Mouse (Mus musculus) limb, embryonic 11.5 days (tissue): ENCODE results near the gene Nmt2. TPM values are rescaled to one million over a fixed set of nuclear protein-coding genes. Genes with fewer than 3 reads are reported as not detected.

Experiments used
- ATAC-seq: fragments of 200-750 bp; cut with Nextera tagmentation; 2 replicates; pipeline ENCODE4 v1.8.0; 2017; ENCODE audit warnings: low read depth; ENCODE audit not compliant: insufficient number of reproducible peaks, low FRiP score, low TSS enrichment
- DNase-seq: peaks from one replicate; pipeline ENCODE4 v3.0.0-alpha.2; 2015; ENCODE audit warnings: low spot score
- H3K27ac ChIP-seq: fragments of 300-500 bp; sonication (generic); replicated peaks from 2 replicates; pipeline ENCODE4 v1.5.1; 2014; ENCODE audit warnings: low read depth, mild to moderate bottlenecking, low read length
- H3K27me3 ChIP-seq: fragments of 300-500 bp; sonication (generic); 2 replicates; pipeline ENCODE4 v1.6.1; 2014; ENCODE audit warnings: mild to moderate bottlenecking, low read length, mixed read lengths; ENCODE audit not compliant: control insufficient read depth, insufficient read depth
- H3K36me3 ChIP-seq: fragments of 300-500 bp; sonication (generic); 2 replicates; pipeline ENCODE4 v1.6.1; 2014; ENCODE audit warnings: mild to moderate bottlenecking, low read length, moderate library complexity, mixed read lengths; ENCODE audit not compliant: control insufficient read depth, insufficient read depth
- H3K4me1 ChIP-seq: fragments of 300-500 bp; sonication (generic); 2 replicates; pipeline ENCODE4 v1.6.1; 2014; ENCODE audit warnings: low read length, mixed read lengths; ENCODE audit not compliant: control insufficient read depth, insufficient read depth
- H3K4me2 ChIP-seq: fragments of 300-500 bp; sonication (generic); 2 replicates; pipeline ENCODE4 v1.6.1; 2014; ENCODE audit warnings: low read depth, mild to moderate bottlenecking, moderate library complexity; ENCODE audit not compliant: severe bottlenecking
- H3K4me3 ChIP-seq: fragments of 300-500 bp; sonication (generic); 2 replicates; pipeline ENCODE4 v1.5.1; 2014; ENCODE audit warnings: low read depth, low read length
- H3K9ac ChIP-seq: fragments of 300-500 bp; sonication (generic); 2 replicates; pipeline ENCODE4 v1.6.1; 2014; ENCODE audit warnings: mild to moderate bottlenecking, low read length
- H3K9me3 ChIP-seq: fragments of 300-500 bp; sonication (generic); 2 replicates; pipeline ENCODE4 v1.6.1; 2016; ENCODE audit warnings: low read length; ENCODE audit not compliant: control insufficient read depth
- WGBS: fragments of 180-500 bp; shearing (Covaris S2); extraction: QIAGEN DNeasy Blood & Tissue Kit; methylation state at CpG from one replicate; pipeline ENCODE4 v1.1.7; 2014; 5-methylcytosine and 5-hydroxymethylcytosine counted together
- polyA plus RNA-seq: library from polyadenylated mRNA; unstranded; fragments of >200 nt; fragmentation: Nextera tagmentation; extraction: Ambion mirVana; gene quantifications from 2 replicates; pipeline ENCODE4 v1.2.1, GENCODE M21; 2014

The Nmt2 gene
- polyA plus RNA-seq, 1 experiment from 2014 or later: 35.1 TPM

DNA sequence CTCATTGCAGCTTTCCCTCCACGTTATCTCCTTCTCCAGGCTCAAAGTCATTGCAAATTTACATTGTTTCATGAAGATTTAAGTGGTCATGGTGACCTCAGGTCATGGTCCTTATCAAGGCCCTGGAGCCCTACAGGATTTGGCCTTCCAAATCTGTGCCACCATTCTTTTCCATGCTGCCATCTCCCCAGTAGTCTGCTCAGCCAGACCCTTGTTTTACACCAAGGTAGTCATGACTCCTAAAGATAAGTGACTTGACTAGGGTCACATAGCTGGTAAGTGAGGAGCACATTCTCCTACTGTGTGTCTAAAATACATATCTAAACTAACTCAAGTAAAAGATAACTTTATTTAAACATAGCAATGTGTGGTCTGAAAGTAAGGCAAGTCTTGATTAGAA, 8.2 kb downstream of the Nmt2 start:
- H3K4me2 ChIP-seq: no peak overlapping the region
- no peaks in the 10 kb centered on the region for H3K4me1 ChIP-seq
- no peaks in the 10 kb centered on the region for H3K27me3 ChIP-seq
- no peak overlapping the region for H3K9ac ChIP-seq
- no peak overlapping the region for H3K4me3 ChIP-seq
- DNase-seq: no peak
- no peak overlapping the region for H3K27ac ChIP-seq
- H3K9me3 ChIP-seq: no peaks in the 10 kb centered on the region
- no peaks in the 10 kb centered on the region for H3K36me3 ChIP-seq
- 85% methylated on average over 1 of the region's 1 CpGs for WGBS
- no peak for ATAC-seq

GRCm38 (mm10) chr2:3295826-3296225, 11.8 kb downstream of the Nmt2 start:
- no peak overlapping the region for H3K4me2 ChIP-seq
- no peak overlapping the region for H3K27ac ChIP-seq
- H3K4me3 ChIP-seq: no peak overlapping the region
- ATAC-seq (no peak), DNase-seq (no peak)
- no peaks in the 10 kb centered on the region for H3K36me3 ChIP-seq
- H3K9me3 ChIP-seq: no peaks in the 10 kb centered on the region
- no peaks in the 10 kb centered on the region for H3K4me1 ChIP-seq
- H3K9ac ChIP-seq: no peak overlapping the region
- WGBS: 93% methylated on average over 7 of the region's 7 CpGs
- no peaks in the 10 kb centered on the region for H3K27me3 ChIP-seq

DNA sequence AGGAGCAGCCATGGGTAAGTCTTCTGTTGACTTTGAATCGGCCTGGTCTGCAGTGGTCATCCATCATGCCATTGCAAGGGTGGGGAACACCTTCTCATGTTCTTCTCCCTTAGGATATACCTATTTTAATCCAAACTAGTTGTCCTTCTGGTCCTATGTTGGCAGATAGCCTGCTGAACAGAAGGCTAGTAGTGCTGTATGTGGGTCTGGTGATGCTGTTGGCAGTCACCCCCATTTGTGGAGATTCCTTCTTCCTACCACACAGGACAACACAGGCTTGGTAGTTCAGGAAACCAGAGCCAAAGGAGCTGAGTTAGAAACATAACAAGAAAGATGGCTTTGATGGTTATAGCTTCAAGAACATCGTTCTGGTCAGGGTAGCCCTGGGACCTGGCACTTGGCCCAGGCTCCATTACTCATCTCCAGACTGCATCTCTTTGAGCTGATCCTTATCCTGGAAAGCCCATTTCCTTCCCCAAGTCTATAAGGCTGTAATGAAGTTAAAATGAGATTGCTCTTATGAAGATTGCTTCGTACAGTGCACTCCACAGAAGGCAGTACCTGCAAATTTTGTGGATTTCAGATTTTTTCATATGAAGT, 21.5 kb downstream of the Nmt2 start:
- Histone ChIP-seq H3K4me3 (no peak overlapping the region), H3K9me3 (no peaks in the 10 kb centered on the region), H3K4me1 (no peaks in the 10 kb centered on the region), H3K27ac (no peak overlapping the region), H3K9ac (no peak overlapping the region), H3K36me3 (peaks cover 2% of the 10 kb centered on the region; the same call in 1 of the 2 replicates), H3K27me3 (no peaks in the 10 kb centered on the region), H3K4me2 (no peak overlapping the region)
- 84% methylated on average over 3 of the region's 3 CpGs for WGBS
- ATAC-seq (no peak), DNase-seq (no peak)

DNA sequence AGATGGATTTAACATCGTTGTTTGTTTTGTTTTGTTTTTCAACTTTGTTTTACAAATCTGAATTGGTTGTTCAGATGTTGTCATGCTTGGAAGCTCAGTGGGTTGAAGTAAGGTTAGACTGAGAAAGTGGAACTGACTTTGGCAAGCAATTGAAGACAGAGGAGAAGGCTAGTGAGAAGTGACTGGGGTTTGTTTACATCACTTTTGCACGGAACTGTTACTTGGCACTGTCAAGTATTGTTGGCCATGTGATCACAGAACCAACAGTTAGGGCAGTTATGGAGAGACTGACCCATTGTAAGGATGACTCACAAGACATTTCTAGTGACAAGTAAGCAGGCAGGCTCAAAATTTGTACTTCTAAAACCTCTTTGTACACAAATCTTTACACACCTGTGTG, 39.1 kb downstream of the Nmt2 start:
- Histone ChIP-seq H3K4me3 (no peak overlapping the region), H3K4me2 (no peak overlapping the region), H3K9me3 (no peaks in the 10 kb centered on the region), H3K4me1 (no peaks in the 10 kb centered on the region), H3K9ac (no peak overlapping the region), H3K36me3 (peaks cover 3% of the 10 kb centered on the region; the same call in 1 of the 2 replicates), H3K27me3 (no peaks in the 10 kb centered on the region), H3K27ac (no peak overlapping the region)
- ATAC-seq (no peak), DNase-seq (no peak)
- WGBS: 90% methylated on average over 2 of the region's 2 CpGs

DNA sequence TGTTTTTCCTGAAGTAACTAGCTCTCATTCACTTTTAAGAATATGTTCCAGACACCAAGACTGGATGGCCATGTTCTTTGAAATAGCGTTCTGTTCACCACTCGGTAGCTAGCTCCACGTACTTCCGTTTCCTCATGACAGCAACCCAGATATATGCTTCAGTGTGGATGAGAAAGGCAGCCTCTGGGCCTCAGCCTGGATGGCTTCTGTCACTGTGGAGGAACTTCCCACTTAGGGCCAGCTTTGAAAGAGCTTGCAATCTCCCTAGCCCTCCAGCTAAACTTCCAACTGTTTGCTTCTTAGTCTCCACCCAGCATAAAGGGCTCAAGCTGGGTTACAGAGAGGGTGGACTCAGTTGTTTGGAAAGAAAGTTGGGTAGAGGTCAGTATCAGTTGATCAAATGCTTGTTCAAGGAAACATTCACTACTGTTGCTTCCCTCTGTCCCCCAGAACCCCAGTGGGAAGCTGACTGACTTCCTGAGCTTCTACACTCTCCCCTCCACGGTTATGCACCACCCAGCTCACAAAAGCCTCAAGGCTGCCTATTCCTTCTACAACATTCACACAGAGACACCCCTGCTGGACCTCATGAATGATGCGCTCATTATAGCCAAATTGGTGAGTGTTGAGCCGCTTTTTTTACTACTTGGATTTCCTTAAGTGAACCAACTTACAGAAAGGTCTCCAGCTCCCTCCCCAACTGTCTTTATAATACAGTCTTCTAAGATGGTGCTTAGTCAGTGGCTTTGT, 40.5 kb downstream of the Nmt2 start:
- DNase-seq (no peak), ATAC-seq (no peak)
- Histone ChIP-seq H3K27me3 (no peaks in the 10 kb centered on the region), H3K4me3 (no peak overlapping the region), H3K4me2 (no peak overlapping the region), H3K27ac (no peak overlapping the region), H3K9me3 (no peaks in the 10 kb centered on the region), H3K4me1 (no peaks in the 10 kb centered on the region), H3K36me3 (peaks cover 10% of the 10 kb centered on the region; the same call in 1 of the 2 replicates), H3K9ac (no peak overlapping the region)
- WGBS: 96% methylated on average over 7 of the region's 7 CpGs

DNA sequence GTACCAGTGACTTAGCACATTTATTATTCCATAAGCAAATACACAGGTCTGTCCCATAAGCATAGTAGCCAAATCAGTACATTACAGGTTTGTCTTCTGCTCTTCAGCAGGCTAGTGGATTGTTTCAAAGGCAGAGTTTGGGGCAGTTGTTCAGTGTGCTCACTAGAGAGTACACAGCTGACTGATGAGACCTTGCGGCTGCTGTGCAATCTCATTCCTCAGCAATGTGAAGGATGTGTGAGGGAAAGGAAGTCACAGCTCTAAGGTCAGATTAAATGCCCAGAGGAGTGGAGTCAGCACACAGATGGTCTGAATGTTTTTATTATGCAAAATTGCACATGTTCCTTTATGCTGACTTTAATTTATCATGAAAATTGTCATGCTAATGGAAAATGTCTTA, 42.5 kb downstream of the Nmt2 start:
- peaks cover 10% of the 10 kb centered on the region; the same call in 1 of the 2 replicates for H3K36me3 ChIP-seq
- no peak overlapping the region for H3K27ac ChIP-seq
- WGBS: 97% methylated on average over 1 of the region's 1 CpGs

DNA sequence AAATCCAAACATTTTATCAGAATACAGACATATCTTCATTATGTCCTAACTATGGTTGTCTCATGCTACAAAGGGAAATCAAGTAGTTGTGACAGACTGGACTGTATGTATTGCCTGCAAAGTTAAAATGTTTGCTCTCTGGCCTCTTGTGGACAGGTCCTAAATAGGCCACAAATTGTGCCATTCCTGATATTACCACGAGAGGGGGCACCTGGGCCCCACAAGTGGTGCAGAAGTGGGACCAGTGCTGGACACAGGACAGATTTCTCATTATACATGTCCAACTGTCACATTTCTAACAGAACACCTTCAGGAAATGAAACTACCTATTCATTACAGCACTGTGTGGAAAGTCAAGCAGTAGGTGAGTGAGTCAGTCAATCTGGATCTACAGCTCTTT, 43.3 kb downstream of the Nmt2 start:
- DNase-seq: peak; percentile 42
- no peaks in the 10 kb centered on the region for H3K9me3 ChIP-seq
- H3K4me3 ChIP-seq: no peak overlapping the region
- WGBS: 24% methylated on average over 1 of the region's 1 CpGs
- H3K27me3 ChIP-seq: no peaks in the 10 kb centered on the region
- no peak for ATAC-seq
- H3K4me2 ChIP-seq: no peak overlapping the region
- H3K9ac ChIP-seq: no peak overlapping the region
- no peaks in the 10 kb centered on the region for H3K4me1 ChIP-seq
- H3K27ac ChIP-seq: no peak overlapping the region
- peaks cover 10% of the 10 kb centered on the region; the same call in 1 of the 2 replicates for H3K36me3 ChIP-seq

More for the DNA sequence above, 42.5 kb downstream of the Nmt2 start:
- Histone ChIP-seq H3K4me2 (no peak overlapping the region), H3K4me3 (no peak overlapping the region), H3K4me1 (no peaks in the 10 kb centered on the region), H3K9me3 (no peaks in the 10 kb centered on the region), H3K27me3 (no peaks in the 10 kb centered on the region), H3K9ac (no peak overlapping the region)
- DNase-seq (no peak), ATAC-seq (no peak)

- DNase-seq (no peak), ATAC-seq (no peak)
- Histone ChIP-seq H3K9me3 (no peaks in the 10 kb centered on the region), H3K27ac (no peak overlapping the region), H3K9ac (no peak overlapping the region), H3K36me3 (peaks cover 7% of the 10 kb centered on the region; the same call in 1 of the 2 replicates), H3K4me1 (no peaks in the 10 kb centered on the region), H3K4me2 (peak overlapping the region; percentile 61), H3K27me3 (peaks cover 4% of the 10 kb centered on the region), H3K4me3 (peak overlapping the region; percentile 59; the same call in 1 of the 2 replicates)
- WGBS: 71% methylated on average over 5 of the region's 5 CpGs
Measured at GRCm38 (mm10) chr2:3331071-3331703, 47.2 kb downstream of the Nmt2 start.
